Mouse (Mus musculus): ENCODE data around the gene Pcid2.

GRCm38 (mm10) chr8:13027615-13028014 is 77.6 kb downstream of the Pcid2 start:
- TF ChIP-seq CTCF (IDR thresholded peaks at IDR 0.05; ENCODE audit: borderline replicate concordance, control insufficient read depth, extremely low read depth, insufficient read depth, low read length, poor library complexity) (no peak), POLR2A (IDR thresholded peaks at IDR 0.05; ENCODE audit: control insufficient read depth, extremely low read depth, insufficient read depth, low read length, poor library complexity) (no peak)

Measured in thymus, adult 2 months (tissue).